Mouse (Mus musculus) embryonic facial prominence, embryonic 12.5 days (tissue): ENCODE data around the gene Appl2. TPM values are rescaled to one million over a fixed set of nuclear protein-coding genes. Genes with fewer than 3 reads are reported as not detected.

ENCODE experiments used
- ATAC-seq: fragments of 200-750 bp; cut with Nextera tagmentation; 2 replicates; pipeline ENCODE4 v1.8.0; 2017; ENCODE audit not compliant: insufficient number of reproducible peaks, insufficient read depth, low FRiP score, low TSS enrichment
- H3K27ac ChIP-seq: fragments of 300-500 bp; sonication (generic); 2 replicates; pipeline ENCODE4 v1.5.1; 2016; ENCODE audit warnings: mild to moderate bottlenecking
- H3K27me3 ChIP-seq: fragments of 300-500 bp; sonication (generic); 2 replicates; pipeline ENCODE4 v1.6.1; 2016; ENCODE audit warnings: mild to moderate bottlenecking, moderate library complexity
- H3K36me3 ChIP-seq: fragments of 300-500 bp; sonication (generic); 2 replicates; pipeline ENCODE4 v1.6.1; 2016; ENCODE audit warnings: mild to moderate bottlenecking
- H3K4me1 ChIP-seq: fragments of 300-500 bp; sonication (generic); 2 replicates; pipeline ENCODE4 v1.6.1; 2016
- H3K4me2 ChIP-seq: fragments of 300-500 bp; sonication (generic); replicated peaks from 2 replicates; pipeline ENCODE4 v1.6.1; 2016; ENCODE audit warnings: mild to moderate bottlenecking, moderate library complexity
- H3K4me3 ChIP-seq: fragments of 300-500 bp; sonication (generic); 2 replicates; pipeline ENCODE4 v1.5.1; 2016; ENCODE audit warnings: mild to moderate bottlenecking
- H3K9ac ChIP-seq: fragments of 300-500 bp; sonication (generic); 2 replicates; pipeline ENCODE4 v1.6.1; 2016; ENCODE audit warnings: mild to moderate bottlenecking, moderate library complexity
- H3K9me3 ChIP-seq: fragments of 300-500 bp; sonication (generic); 2 replicates; pipeline ENCODE4 v1.6.1; 2016; ENCODE audit warnings: mild to moderate bottlenecking, moderate library complexity
- WGBS: fragments of 180-500 bp; shearing (Covaris S2); methylation state at CpG from one replicate; pipeline ENCODE4 v1.1.7; 2016; 5-methylcytosine and 5-hydroxymethylcytosine counted together
- polyA plus RNA-seq: library from polyadenylated mRNA; unstranded; fragments of >200 nt; fragmentation: Nextera tagmentation; extraction: Ambion mirVana; gene quantifications from 2 replicates; pipeline ENCODE4 v1.2.1, GENCODE M21; 2016

The Appl2 gene
- polyA plus RNA-seq, 1 experiment from 2014 or later: 71.4 TPM

DNA sequence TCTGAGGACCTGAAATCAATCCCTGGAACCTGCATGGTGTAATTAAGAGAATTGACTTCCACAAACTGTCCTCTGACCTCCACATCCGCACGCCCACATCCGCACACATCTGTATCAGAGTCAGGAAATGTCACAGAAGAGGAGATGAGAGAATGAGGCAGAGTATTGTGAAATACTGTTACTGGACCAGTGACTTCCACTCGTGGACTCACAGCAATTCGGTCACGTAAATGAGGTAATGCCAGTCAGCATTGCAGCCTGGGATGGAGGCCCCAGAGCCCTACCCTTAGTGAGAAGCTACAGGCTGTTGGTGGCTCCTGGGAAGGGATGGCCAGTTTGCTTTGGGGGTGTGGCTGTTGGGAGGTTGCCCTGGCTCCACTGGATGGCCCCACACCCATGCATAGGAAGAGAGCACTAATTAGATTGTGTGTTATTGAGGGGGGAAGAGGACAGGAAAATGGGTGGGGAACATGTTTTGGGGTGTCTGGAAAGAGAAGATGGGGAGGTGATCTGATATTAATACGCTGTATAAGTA, 2.1 kb downstream of the Appl2 start:
- H3K9ac ChIP-seq: no peak overlapping the region
- no peak overlapping the region for H3K27ac ChIP-seq
- H3K27me3 ChIP-seq: no peaks in the 10 kb centered on the region
- no peak overlapping the region for H3K4me2 ChIP-seq
- no peaks in the 10 kb centered on the region for H3K9me3 ChIP-seq
- WGBS: 89% methylated on average over 7 of the region's 7 CpGs
- no peak overlapping the region for H3K4me3 ChIP-seq
- ATAC-seq: no peak
- peaks cover 23% of the 10 kb centered on the region for H3K4me1 ChIP-seq
- H3K36me3 ChIP-seq: no peaks in the 10 kb centered on the region

DNA sequence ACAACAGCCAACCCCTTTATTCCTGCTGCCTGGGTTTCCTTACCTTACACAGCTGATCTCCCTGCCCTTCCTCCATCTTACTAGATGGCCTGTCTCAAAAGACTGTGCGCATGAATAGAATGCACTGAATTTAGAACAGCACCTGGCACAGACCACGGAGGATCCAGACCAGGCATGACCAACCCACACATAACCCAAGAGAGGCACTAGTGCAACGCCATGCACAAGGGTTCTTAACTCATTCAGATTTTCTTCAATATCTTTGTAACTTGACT, 2.9 kb downstream of the Appl2 start:
- H3K4me3 ChIP-seq: no peak overlapping the region
- no peaks in the 10 kb centered on the region for H3K27me3 ChIP-seq
- H3K36me3 ChIP-seq: 0 out of 2 replicates have a peak, but pooled peaks cover 3% of the 10 kb centered on the region
- H3K9ac ChIP-seq: no peak overlapping the region
- H3K9me3 ChIP-seq: no peaks in the 10 kb centered on the region
- ATAC-seq: no peak
- no peak overlapping the region for H3K4me2 ChIP-seq
- no peak overlapping the region for H3K27ac ChIP-seq
- peaks cover 23% of the 10 kb centered on the region for H3K4me1 ChIP-seq
- 88% methylated on average over 3 of the region's 3 CpGs for WGBS

DNA sequence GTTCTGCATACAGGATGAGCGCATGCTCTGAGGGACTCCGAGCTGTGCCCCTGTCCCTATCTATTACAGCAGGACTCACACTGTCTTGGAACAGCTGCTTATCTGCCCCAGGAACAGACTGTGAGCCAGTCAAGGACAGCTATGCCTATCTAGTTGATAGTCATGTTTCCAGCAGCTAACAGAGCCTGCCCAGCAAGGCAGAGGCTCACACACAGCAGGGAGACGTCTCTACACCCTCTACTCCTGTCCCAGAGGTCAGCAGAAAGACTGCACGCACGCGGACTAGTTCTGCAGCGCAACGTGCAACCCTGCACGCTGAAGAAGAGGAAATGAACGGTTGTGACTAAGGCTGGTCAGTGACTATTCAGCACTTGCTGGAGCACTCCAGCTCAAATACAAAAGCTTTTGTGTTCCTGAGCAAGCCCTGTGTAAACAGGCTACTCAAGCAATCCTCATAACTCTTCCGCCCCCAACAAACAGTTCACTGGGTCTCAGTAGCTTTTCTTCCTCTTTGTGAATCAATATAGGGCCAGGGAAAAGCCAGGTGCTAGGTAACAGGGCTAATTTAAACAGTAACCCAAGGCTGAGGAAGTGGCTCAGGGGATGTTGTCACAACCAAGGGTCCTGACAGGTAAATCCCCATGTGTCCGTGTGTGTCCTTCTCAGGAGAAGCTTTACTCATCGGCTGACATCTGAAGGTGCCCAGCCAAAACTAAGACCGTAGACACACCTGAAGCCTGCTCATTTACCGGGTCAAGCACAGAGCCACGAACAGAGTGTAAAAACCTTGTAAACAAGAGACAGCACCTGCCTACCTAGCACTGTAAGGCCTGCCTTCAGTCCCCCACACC, 3.4 kb downstream of the Appl2 start:
- peaks cover 23% of the 10 kb centered on the region for H3K4me1 ChIP-seq
- 0 out of 2 replicates have a peak, but pooled peaks cover 3% of the 10 kb centered on the region for H3K36me3 ChIP-seq
- no peaks in the 10 kb centered on the region for H3K9me3 ChIP-seq
- ATAC-seq: no peak
- H3K4me2 ChIP-seq: no peak overlapping the region
- H3K9ac ChIP-seq: no peak overlapping the region
- no peaks in the 10 kb centered on the region for H3K27me3 ChIP-seq
- 65% methylated on average over 16 of the region's 16 CpGs for WGBS
- no peak overlapping the region for H3K27ac ChIP-seq
- no peak overlapping the region for H3K4me3 ChIP-seq

- Histone ChIP-seq H3K4me3 (no peak overlapping the region), H3K9ac (no peak overlapping the region), H3K36me3 (0 out of 2 replicates have a peak, but pooled peaks cover 9% of the 10 kb centered on the region), H3K27me3 (no peaks in the 10 kb centered on the region), H3K9me3 (no peaks in the 10 kb centered on the region), H3K27ac (no peak overlapping the region), H3K4me1 (peaks cover 23% of the 10 kb centered on the region), H3K4me2 (no peak overlapping the region)
- ATAC-seq: no peak
- 85% methylated on average over 8 of the region's 8 CpGs for whole genome bisulfite sequencing
Measured at GRCm38 (mm10) chr10:83644167-83644566, 4.4 kb downstream of the Appl2 start.

- peaks cover 13% of the 10 kb centered on the region; the same call in 1 of the 2 replicates for H3K4me1 ChIP-seq
- H3K9ac ChIP-seq: no peak overlapping the region
- no peak overlapping the region for H3K4me2 ChIP-seq
- H3K4me3 ChIP-seq: no peak overlapping the region
- 87% methylated on average over 3 of the region's 3 CpGs for WGBS
- no peak overlapping the region for H3K27ac ChIP-seq
- H3K27me3 ChIP-seq: no peaks in the 10 kb centered on the region
- no peak for ATAC-seq
- H3K36me3 ChIP-seq: 0 out of 2 replicates have a peak, but pooled peaks cover 9% of the 10 kb centered on the region
- H3K9me3 ChIP-seq: no peaks in the 10 kb centered on the region
Measured at GRCm38 (mm10) chr10:83641641-83642040, 6.9 kb downstream of the Appl2 start.

DNA sequence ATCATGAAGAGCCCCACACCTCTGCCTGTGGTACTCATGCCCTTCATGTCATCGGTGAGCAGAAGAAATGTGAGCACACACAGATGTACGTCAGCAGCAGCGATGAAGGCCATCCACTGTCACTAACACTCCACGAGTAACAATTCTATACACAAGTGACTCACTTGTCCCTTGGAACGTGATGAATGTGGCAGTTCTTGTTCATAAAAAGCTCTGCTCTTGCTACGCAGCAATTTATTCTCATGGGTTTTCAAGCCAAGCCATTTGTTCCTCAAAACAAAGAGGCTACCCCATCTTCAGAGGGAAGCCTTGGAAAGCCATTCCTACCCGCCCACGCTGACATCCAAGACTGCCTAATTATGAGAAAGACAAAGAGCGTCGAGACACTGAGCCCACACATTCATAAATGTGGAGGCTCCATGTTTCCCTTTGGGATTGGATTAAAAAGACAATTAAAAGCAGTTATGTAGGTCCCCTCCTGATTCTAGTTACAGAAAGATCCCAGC, 8.6 kb downstream of the Appl2 start:
- H3K9me3 ChIP-seq: no peaks in the 10 kb centered on the region
- H3K36me3 ChIP-seq: 0 out of 2 replicates have a peak, but pooled peaks cover 9% of the 10 kb centered on the region
- ATAC-seq: no peak
- no peak overlapping the region for H3K4me3 ChIP-seq
- 84% methylated on average over 10 of the region's 10 CpGs for WGBS
- no peak overlapping the region for H3K9ac ChIP-seq
- no peak overlapping the region for H3K27ac ChIP-seq
- no peak overlapping the region for H3K4me2 ChIP-seq
- no peaks in the 10 kb centered on the region for H3K27me3 ChIP-seq
- H3K4me1 ChIP-seq: peaks cover 4% of the 10 kb centered on the region; the same call in 1 of the 2 replicates

DNA sequence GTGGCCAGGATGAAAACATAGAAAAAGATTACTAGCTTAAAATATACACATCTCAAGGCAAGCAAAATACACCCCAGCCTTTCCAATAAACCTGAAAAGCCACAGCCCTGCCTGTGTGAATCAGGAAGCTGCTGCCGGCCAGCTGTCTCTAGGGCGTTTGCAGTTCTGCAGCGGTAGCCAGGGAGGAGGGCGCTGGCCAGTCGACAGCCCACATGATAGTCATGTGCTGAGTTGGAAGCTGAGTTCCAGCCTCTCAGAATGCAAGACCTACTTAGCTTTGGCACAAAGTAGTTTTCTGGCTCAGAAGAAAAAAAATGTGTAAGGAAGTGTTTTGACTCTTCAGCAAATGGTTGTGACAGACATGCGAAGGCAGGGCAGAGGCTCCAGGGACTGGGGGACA, 11.2 kb downstream of the Appl2 start:
- Histone ChIP-seq H3K27ac (no peak overlapping the region), H3K9me3 (no peaks in the 10 kb centered on the region), H3K9ac (no peak overlapping the region), H3K4me2 (no peak overlapping the region), H3K27me3 (no peaks in the 10 kb centered on the region), H3K4me1 (peaks cover 11% of the 10 kb centered on the region), H3K4me3 (no peak overlapping the region), H3K36me3 (peaks cover 11% of the 10 kb centered on the region)
- ATAC-seq: no peak
- WGBS: 38% methylated on average over 6 of the region's 6 CpGs

DNA sequence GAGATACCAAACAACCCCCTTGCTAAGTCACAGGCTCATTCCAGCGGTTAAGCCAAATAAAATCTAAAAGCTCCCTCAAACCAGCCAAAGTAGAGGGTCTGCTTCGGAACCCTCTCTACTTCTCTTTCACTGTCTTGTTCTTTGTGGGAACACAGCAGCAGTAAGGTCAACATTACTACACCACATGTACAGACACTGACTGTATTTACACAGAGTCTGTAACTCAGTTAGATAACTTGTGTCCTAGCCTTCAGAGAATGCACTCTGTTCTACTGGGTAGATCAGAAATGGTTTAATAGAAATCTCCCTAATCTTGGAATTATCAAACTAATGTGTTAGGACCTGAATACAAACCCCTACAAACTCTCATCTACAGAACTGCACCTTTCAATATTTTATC, 12.3 kb downstream of the Appl2 start:
- H3K27me3 ChIP-seq: no peaks in the 10 kb centered on the region
- no peak overlapping the region for H3K9ac ChIP-seq
- ATAC-seq: no peak
- H3K9me3 ChIP-seq: no peaks in the 10 kb centered on the region
- no peak overlapping the region for H3K27ac ChIP-seq
- H3K4me3 ChIP-seq: no peak overlapping the region
- peaks cover 21% of the 10 kb centered on the region for H3K36me3 ChIP-seq
- no peak overlapping the region for H3K4me2 ChIP-seq
- WGBS: 90% methylated on average over 2 of the region's 2 CpGs
- H3K4me1 ChIP-seq: peaks cover 11% of the 10 kb centered on the region

DNA sequence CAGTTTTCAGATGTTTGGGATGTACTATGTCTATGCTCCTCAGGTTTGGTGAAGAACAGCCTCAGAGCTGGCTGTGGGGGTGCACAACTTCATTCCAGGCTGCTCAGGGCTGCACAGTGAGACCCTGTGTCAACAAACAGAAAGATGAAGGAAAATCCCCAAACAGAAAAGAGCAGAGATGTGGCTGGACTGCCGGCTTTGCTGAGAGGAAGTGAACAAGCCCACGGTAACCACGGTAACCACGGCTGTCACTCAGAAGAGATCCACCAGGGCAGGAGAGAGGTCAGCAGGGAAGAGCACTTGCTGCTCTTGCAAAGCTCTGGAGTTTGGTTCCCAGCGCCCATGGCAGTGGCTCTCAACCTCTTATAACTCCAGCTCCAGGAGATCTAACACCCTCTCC, 14.1 kb downstream of the Appl2 start:
- no peaks in the 10 kb centered on the region for H3K9me3 ChIP-seq
- no peaks in the 10 kb centered on the region for H3K27me3 ChIP-seq
- peaks cover 11% of the 10 kb centered on the region for H3K4me1 ChIP-seq
- H3K27ac ChIP-seq: no peak overlapping the region
- H3K4me2 ChIP-seq: no peak overlapping the region
- no peak overlapping the region for H3K4me3 ChIP-seq
- 25% methylated on average over 5 of the region's 5 CpGs for WGBS
- H3K9ac ChIP-seq: no peak overlapping the region
- ATAC-seq: no peak
- peaks cover 17% of the 10 kb centered on the region for H3K36me3 ChIP-seq

- H3K27me3 ChIP-seq: no peaks in the 10 kb centered on the region
Measured at GRCm38 (mm10) chr10:83632806-83633374, 15.6 kb downstream of the Appl2 start.

DNA sequence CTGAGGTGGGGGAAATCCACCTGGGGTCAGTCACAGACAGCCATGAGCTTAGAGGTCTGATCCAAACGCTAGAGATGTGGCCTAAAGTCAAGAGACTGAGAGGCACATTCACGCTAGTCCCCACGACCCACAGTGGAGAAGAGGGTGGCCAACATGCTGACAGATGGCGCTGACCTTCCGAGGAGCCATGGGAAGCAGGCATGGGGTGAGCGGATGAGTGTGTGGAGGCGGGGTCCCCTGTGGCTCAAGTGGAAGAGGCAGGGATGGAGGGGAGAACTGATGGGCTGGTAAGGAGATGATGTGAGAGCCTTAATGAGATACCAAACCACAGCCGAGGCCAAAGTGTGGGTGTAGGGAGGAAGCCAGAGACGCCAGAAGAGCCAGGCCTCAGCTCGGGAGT, 16.8 kb downstream of the Appl2 start:
- peaks cover 29% of the 10 kb centered on the region for H3K36me3 ChIP-seq
- H3K4me3 ChIP-seq: no peak overlapping the region
- no peak overlapping the region for H3K9ac ChIP-seq
- no peaks in the 10 kb centered on the region for H3K27me3 ChIP-seq
- WGBS: 93% methylated on average over 10 of the region's 10 CpGs
- H3K27ac ChIP-seq: no peak overlapping the region
- H3K9me3 ChIP-seq: no peaks in the 10 kb centered on the region
- no peak overlapping the region for H3K4me2 ChIP-seq
- peaks cover 11% of the 10 kb centered on the region for H3K4me1 ChIP-seq
- no peak for ATAC-seq

More at GRCm38 (mm10) chr10:83632806-83633374, 15.6 kb downstream of the Appl2 start:
- ATAC-seq: no peak
- Histone ChIP-seq H3K9me3 (no peaks in the 10 kb centered on the region), H3K36me3 (peaks cover 29% of the 10 kb centered on the region), H3K4me1 (peaks cover 11% of the 10 kb centered on the region), H3K4me3 (no peak overlapping the region), H3K27ac (no peak overlapping the region), H3K4me2 (no peak overlapping the region), H3K9ac (no peak overlapping the region)
- WGBS: 69% methylated on average over 7 of the region's 7 CpGs

DNA sequence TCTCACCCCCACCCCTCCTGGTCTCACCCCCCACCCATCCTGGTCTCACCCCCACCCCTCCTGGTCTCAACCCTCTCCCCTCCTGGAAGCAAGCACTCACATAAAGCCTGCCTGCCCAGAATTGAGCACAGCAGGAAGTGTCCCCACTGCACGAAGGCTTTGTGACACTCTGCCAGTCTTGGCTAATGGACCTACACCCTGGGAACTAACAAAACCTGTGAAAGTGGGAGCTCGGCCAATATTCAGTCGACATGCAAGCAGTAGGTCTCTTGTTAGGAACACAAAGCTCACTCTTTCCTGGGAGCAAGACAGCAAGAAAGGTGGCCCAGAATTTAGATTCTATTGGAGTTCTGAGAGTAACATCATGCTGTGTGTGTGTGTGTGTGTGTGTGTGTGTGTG, 17.6 kb downstream of the Appl2 start:
- no peak overlapping the region for H3K4me2 ChIP-seq
- H3K27me3 ChIP-seq: no peaks in the 10 kb centered on the region
- H3K9me3 ChIP-seq: no peaks in the 10 kb centered on the region
- no peak overlapping the region for H3K27ac ChIP-seq
- 75% methylated on average over 3 of the region's 3 CpGs for WGBS
- no peak for ATAC-seq
- peaks cover 33% of the 10 kb centered on the region for H3K36me3 ChIP-seq
- H3K4me1 ChIP-seq: peaks cover 11% of the 10 kb centered on the region
- no peak overlapping the region for H3K9ac ChIP-seq
- H3K4me3 ChIP-seq: no peak overlapping the region
